Mouse (Mus musculus): ENCODE results near the gene Rps4x. TPM values are rescaled to one million over a fixed set of nuclear protein-coding genes. Genes with fewer than 3 reads are reported as not detected.

The Rps4x gene
- polyA plus RNA-seq, 1 experiment from 2014 or later: 351 TPM

GRCm38 (mm10) chrX:102156618-102157422, 32.4 kb downstream of the Rps4x start, which contains the start of gene Ercc6l:
Gene Ercc6l, minus strand, starts transcription at chrX:102157091.
- Histone ChIP-seq H3K27ac (ENCODE audit: low read depth, low read length) (peak within 1 kb of the TSS; percentile 40), H3K4me1 (ENCODE audit: control insufficient read depth, insufficient read depth, low read depth, low read length) (no peaks in the 10 kb centered on the region), H3K9ac (ENCODE audit: low read depth, low read length) (peak within 1 kb of the TSS; percentile 50), H3K4me2 (ENCODE audit: low read length) (peak within 1 kb of the TSS; percentile 70), H3K9me3 (ENCODE audit: control insufficient read depth, low read length) (no peaks in the 10 kb centered on the region), H3K36me3 (ENCODE audit: control insufficient read depth, insufficient read depth, low read length) (no peaks in the 10 kb centered on the region), H3K27me3 (replicated peaks; ENCODE audit: control insufficient read depth, insufficient read depth, low read length) (no peaks in the 10 kb centered on the region), H3K4me3 (ENCODE audit: low read length) (peak within 1 kb of the TSS; percentile 49)
- WGBS: 16% methylated on average over 36 of the region's 42 CpGs
- peak; percentile 100 for ATAC-seq

GRCm38 (mm10) chrX:102141157-102141556, 48.0 kb downstream of the Rps4x start:
- Histone ChIP-seq H3K4me2 (ENCODE audit: low read length) (no peak overlapping the region), H3K4me3 (ENCODE audit: low read length) (no peak overlapping the region), H3K9ac (ENCODE audit: low read depth, low read length) (no peak overlapping the region), H3K4me1 (ENCODE audit: control insufficient read depth, insufficient read depth, low read depth, low read length) (no peaks in the 10 kb centered on the region), H3K27ac (ENCODE audit: low read depth, low read length) (no peak overlapping the region), H3K9me3 (ENCODE audit: control insufficient read depth, low read length) (no peaks in the 10 kb centered on the region), H3K27me3 (replicated peaks; ENCODE audit: control insufficient read depth, insufficient read depth, low read length) (no peaks in the 10 kb centered on the region; the same call in 1 of the 2 replicates), H3K36me3 (ENCODE audit: control insufficient read depth, insufficient read depth, low read length) (no peaks in the 10 kb centered on the region)
- WGBS: 89% methylated on average over 1 of the region's 1 CpGs
- ATAC-seq: no peak

Other genes starting within 250 kb of the Rps4x start
- gene Rtl5, start 118.1 kb downstream of the Rps4x start, polyA plus RNA-seq (2015; fragmentation: Nextera tagmentation; extraction: Ambion mirVana): 5.6 and 6.2 TPM in 2 replicates
- gene Pin4, start 69.9 kb downstream of the Rps4x start, polyA plus RNA-seq (2015; fragmentation: Nextera tagmentation; extraction: Ambion mirVana): 44.6 and 58.1 TPM in 2 replicates
- 1.5 and 2.1 TPM in 2 replicates for gene Ercc6l, start 32.3 kb downstream of the Rps4x start, polyA plus RNA-seq (2015; fragmentation: Nextera tagmentation; extraction: Ambion mirVana)
- 14.8 and 20.2 TPM in 2 replicates for gene Cited1, start 62.8 kb upstream of the Rps4x start, polyA plus RNA-seq (2015; fragmentation: Nextera tagmentation; extraction: Ambion mirVana)